Mouse (Mus musculus): Measurements from ENCODE around the gene Rho.

Gene Rho

DNA sequence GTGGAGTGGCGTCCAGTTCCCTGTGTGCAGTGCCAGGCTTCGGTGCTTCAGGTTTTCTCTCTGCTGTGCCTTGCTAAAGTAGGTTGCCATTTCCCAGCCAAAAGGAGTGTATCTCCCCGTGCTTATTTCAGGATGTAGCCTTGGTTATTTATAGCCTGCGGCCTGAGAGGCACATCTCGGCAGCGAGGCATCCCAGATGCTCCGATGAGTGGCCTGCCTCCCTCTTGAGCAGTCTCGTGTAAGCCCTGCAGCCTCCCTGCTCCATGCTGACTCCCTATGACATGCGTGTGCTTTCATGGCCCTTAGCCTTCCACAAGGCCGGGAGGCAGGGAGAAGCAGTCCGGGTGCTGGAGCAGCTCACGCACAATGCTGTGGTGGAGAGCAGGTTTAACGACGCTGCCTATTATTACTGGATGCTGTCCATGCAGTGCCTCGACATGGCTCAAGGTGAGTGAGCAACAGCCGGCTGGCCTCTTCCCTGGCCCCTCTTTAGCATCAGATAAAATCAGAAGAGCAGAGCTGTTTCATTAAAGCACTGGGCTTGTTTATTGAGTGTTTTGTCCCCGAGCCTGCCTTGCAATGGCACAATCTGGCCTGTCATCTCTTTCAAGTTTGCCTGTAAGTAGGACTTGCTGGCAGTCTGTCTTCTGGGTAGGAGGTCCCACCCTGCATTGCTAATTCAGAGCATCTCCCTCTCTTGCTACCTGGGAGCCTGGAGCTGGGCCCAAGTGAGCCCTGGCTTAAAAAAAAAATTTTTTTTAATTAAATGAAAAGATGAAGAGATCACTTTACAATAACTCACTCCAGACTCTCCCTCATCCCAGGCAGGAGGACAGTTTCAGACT lies 15.7 kb upstream of the Rho start:
- no peak for DNase-seq (ENCODE audit: low spot score)

DNA sequence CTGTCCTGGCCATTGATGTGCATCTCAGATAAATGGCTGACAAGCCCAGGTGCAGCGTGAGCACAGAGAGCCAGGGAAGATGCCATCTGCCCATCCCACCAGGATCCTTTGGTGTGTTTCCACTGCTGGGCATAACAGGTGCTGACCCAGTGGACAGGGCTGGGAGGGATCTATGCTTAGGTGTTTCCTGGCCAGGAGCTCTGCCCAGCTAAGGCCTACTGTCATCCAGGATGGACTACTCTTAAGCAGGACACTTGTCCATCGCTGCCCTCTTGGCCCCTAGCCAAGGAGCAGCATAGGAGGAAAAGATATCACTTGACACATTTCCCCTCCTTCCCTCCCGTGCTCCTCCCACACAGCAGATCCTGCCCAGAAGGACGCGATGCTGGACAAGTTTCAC lies 14.9 kb upstream of the Rho start:
- DNase-seq (ENCODE audit: low spot score) = no peak

DNA sequence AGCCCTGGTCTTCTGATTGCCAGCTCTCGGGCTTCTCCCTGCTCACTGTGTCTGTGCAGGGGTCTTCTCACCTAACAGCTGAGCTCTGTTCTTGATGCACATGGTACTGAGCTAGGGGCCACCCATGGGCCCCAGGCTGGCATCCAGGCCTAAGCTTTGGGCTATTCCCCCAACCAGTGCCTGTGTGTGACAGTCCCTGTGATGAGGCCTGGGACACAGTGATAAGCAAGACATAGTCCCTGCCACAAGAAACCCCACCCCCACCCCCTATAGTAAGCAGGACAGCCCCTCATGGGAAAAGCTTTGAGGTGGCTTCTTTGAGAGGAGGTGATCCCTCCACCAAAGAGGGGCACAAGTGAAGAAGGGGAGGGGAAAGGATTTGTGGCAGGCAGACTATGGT lies 12.9 kb upstream of the Rho start:
- no peak for DNase-seq (ENCODE audit: low spot score)

DNA sequence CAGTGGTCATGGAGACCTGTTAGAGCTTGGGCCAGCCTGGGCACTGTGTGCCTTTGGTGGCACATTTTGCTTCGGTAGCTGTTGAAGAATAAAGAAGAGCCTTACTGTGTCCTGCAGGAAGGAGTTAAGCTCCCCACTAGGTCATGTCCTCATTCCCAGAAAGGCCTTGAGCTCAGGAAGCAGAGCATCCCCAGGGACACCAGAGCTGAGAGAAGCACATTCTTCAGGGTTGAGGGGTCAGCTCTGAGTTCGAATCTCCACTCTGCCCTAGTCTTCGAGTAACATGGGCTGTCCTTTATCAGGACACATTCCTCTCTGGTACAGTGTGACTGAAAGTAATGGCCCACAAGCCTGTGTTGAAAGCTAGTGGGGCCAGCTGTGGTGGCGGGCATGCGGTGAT lies 11.7 kb upstream of the Rho start:
- no peak for DNase-seq (ENCODE audit: low spot score)

DNA sequence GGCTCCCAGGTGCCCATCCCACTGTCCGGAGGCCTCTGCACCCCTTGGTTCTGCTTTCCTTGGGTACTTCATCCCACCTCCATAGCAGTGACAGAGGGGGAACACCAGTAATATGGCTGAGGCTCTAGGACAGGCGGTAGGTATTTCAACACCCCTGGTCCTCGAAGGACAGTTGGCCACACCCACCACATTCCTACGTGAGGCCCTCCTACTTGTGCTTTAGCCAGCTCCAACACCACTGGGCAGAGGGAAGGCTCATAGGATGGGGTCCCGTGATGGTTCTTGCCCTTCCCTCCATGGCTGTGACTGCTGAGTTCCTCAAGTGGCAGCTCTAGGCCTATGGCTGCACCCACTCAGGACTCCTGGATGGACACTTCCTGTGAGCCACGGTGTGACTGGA lies 6.7 kb upstream of the Rho start:
- no peak for DNase-seq (ENCODE audit: low spot score)

DNA sequence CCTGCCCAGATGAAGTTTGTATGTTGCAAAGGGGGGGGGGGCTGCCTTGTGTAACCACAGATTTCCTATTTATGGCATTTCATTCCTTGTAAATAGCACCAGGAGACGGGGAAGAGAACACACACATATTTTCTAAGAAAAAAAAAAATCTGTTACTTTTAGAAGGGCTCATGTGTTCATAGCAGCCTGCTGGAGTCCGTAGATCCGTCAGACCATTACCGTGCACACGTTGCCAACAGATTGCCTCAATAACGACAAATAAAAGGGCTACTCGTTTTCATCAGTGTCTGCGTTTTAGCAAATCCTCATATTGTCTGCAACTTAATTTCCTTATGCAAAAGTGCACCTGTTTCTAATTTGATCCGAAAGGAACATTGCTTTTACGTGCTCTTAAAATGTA lies 5.1 kb upstream of the Rho start:
- DNase-seq (ENCODE audit: low spot score) = no peak

DNA sequence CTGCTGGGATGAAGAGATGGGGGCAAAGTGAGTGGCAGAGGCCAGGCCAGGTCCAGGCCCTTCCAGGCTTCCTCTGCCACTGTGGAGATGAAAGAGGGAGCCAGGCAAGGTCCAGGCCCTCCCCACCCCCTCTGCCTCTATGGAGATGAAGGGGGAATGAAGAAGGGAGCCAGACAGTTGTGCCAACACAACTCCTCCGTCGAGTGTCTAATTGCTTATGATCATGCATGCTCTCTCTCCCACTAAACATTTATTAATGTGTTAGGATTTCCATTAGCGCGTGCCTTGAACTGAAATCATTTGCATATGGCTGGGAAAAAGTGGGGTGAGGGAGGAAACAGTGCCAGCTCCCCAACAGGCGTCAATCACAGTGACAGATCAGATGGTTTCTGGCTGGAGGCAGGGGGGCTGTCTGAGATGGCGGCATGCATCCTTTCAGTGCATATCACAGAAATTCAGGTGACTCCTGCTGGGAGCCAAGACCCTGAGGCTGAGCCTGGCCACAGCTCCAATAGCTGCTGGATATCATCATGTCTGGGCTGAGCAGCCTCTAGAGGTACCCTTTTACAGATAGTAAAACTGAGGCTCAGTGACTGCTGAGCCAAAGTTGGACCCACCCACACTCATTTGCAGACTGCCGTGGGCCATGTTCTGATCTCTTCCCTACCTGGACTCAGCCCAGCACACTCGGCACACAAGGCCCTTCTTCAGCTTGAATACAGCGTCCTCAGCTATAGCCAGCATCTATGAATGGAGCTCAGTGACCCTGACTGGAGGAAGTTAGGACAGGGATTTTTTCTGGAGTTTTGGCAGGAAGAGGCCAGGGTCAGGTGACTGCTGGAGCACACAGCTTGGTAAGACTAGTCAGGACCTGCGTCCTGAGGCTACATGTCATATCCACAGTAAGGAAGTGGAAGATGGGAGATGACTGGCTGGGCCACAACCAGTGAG lies 4.0 kb upstream of the Rho start:
- DNase-seq (ENCODE audit: low spot score) = no peak

DNA sequence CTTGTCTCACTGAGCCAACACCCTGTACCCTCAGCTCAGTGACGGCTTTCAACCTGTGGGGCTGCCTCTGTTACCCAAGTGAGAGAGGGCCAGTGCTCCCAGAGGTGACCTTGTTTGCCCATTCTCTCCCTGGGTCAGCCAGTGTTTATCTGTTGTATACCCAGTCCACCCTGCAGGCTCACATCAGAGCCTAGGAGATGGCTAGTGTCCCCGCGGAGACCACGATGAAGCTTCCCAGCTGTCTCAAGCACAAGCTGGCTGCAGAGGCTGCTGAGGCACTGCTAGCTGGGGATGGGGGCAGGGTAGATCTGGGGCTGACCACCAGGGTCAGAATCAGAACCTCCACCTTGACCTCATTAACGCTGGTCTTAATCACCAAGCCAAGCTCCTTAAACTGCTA lies 1.5 kb upstream of the Rho start:
- no peak for DNase-seq (ENCODE audit: low spot score)

DNA sequence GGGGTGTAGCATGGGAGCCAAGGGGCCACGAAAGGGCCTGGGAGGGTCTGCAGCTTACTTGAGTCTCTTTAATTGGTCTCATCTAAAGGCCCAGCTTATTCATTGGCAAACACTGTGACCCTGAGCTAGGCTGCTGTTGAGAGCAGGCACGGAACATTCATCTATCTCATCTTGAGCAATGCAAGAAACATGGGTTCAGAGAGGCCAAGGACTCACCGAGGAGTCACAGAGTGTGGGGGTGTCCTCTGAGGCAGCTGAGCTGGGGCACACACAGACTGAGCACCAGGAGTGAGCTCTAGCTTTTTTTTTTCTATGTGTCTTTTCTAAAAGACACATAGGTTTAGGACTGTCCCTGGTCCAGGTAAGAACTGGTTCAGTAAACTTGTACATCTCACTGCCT lies 843 bp downstream of the Rho start:
- DNase-seq (ENCODE audit: low spot score) = no peak

DNA sequence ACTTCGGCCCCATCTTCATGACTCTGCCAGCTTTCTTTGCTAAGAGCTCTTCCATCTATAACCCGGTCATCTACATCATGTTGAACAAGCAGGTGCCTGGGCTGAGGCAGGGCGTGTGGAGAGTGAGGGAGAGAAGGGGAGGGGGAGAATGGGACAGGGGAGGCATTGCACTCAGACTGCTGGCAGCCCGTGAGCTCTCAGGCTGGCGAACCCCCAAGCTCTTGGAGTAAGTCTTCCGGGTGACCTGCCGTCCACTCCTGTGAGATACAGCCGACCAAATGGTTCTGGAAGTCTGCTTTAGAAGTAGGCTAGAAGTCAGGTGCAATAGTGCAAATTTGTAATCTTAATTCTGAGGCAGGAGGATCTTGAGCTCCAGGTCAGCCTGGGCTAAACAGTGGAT lies 4.0 kb downstream of the Rho start:
- DNase-seq (ENCODE audit: low spot score) = no peak

DNA sequence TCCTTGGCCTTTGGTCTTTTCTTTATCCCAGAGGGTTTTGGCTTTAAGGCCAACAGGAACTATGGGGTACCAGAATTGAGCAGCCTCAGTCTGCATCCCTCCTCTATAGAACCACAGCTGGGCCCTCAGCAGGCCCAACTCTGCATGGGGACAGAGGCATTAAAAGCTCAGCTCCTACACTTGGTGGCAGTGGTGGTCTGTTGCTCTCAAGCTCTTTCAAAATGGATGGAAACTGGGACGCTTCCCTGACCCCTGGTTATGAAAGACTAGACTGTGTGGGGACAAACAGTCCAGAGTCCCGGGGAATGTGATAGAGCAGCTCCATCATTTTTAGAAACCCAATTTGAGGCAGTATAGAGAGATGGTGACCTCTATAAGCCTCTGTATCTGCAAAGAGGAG lies 6.5 kb downstream of the Rho start:
- DNase-seq (ENCODE audit: low spot score) = no peak

DNA sequence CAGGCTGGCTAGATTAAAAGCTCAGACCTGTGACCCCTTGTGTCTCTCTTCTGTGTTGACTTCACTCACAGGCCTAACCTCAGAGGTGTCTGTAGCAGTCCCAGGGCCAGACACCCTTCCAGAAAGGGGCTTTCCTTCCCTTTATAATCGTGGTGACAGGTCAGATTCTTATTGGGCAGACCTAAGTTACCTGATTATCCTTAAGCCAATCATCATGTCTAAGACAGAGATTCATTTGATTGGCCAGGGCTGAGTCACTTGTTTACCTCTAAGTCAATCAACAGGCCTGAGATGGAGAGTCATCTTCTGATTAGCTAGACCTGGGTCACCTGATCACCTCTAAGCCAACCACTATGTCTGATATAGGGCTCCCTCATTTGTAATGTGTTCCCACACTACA lies 7.2 kb downstream of the Rho start:
- DNase-seq (ENCODE audit: low spot score) = no peak

DNA sequence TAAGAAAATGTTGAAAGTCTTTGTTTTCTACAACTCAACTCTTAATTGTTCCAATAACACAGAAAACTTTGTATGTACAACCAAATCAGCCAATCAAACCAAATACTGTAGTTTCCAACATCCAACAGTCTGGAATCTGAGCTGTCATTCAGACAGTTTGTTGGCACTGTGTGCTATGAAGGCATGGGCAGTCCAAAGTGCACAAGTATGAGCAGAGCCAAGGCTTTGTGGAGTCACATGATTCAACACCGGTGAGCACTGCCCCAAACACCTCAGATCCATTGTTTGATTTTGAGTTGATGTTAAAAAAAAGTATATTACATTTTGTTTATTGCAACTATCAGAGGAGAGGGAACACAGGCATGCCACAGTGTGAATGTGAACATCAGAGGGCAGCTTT lies 9.1 kb downstream of the Rho start:
- DNase-seq (ENCODE audit: low spot score) = no peak

DNA sequence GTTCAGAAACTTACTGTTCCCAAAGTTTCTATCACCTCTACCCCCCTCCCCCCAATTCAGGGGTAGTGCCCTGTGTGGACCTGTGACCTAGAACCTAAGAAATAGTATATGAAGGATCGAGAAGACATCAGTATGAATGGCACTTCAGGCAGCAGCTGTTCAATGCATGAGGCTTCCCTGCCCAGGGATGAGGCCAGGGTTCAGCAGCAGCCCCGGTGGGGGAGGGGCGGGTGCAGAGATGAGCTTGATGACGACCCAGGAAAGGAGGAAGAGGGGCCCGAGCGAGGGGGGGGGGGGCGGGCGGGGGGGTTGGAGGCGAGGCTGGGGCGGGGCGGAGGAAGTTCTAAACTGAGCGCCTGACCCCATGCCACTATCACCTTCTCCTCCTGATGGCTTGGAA lies 9.6 kb downstream of the Rho start:
- DNase-seq (ENCODE audit: low spot score) = no peak

DNA sequence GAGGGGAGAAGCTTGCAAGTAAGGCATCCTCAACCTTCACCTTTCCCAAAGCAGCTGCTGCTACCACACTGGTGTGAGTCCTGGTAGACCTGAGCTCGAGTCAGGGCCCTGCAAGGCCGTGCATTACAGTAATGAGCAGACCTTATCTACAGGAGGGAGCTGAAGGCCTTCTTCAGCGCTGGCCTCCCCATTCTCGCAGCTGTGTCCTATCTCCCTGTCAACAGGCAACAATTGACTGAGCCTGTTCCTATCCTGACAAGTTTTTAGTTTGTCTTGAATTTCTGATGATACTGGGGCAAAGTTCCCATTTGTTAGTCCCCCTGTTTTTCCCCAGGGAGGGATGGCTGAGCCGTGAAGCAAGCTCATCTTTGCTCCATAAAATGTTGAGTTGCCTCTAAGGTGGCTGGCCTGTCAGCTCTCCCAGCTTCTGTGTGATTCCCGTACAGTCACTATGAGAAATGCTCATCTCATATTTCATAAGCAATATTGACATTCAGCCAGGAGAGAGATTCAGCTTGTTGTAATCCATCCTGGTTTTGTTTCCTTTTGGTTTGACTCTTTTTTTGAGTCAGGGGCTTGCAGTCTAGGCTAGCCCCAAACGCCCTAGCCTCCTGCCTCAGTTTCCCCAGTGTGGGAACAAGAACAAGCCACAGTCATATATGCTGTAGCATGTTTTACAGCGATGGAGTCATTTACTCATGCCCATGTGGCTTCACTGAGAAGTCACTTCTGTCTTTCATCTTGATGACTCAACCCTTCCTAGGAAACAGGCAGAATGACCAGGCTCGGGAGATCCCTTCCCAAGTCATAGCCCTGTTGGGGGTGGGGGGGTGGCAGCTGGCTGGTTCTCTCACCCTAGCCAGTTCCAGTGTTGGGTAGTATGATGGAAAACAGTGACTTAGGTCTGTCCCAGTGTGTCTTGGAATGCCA lies 12.2 kb downstream of the Rho start:
- DNase-seq (ENCODE audit: low spot score) = no peak

DNA sequence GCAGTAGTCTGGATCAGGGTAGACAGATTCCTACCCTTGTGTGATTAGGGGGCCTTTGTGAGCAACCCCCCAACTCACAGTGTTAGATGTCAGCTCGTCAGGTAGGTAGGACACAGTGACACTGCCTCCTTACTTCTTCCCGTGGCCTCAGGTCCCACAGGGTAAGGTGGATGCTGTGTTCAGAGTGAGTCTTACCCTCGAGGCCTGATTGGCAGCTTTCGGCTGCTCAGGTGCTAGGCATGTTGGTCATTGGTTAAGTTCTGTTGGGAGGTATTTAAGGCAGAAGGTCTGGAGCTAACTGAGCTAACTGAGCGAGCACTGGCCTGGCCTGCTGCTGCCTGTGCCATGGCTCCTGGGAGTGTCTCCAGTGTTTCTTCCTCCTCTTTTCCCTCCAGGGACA lies 13.1 kb downstream of the Rho start, which contains the start of gene H1foo:
Gene H1foo (plus strand): TSS at position 301 of the 400 bp plus-strand sequence.
- DNase-seq (ENCODE audit: low spot score) = no peak

DNA sequence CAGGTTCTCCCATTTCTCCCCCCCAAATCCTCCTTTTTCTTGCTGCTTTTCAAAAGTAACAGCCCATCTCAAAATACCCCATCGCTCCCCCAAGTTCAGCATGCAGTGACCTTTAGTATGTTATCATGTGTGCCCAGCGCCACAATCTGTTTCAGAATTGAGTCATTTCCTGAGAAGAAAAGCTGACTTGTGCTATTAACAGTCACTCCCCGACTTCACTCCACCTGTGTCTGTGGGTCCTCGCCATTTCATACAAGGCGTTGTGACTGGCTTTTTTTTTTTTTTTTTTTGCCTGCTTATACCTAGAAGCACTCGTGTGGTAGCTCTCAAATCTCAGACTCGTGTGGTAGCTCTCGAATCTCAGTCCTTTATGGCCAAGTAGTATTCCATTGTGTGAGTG lies 14.1 kb downstream of the Rho start:
- DNase-seq (ENCODE audit: low spot score) = no peak

DNA sequence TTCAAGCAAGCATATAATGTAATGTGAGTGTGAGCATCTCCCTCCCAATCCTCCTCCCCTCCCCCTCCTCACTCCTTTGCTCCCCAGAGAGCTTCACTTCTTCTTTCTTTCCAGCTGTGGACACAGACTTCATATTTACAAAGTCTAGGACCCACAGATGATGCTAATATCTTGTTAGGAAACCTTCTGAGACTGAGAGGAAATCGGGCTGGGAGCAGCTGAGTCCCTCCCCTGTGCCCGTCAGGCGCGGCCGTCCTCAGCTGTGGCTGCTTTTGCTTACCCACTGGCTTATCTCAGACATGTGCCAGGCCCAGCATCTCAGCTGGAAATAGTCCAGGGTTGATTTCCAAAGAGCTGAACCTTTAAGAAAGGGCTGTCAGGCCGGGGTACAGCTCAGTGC lies 14.8 kb downstream of the Rho start:
- no peak for DNase-seq (ENCODE audit: low spot score)

DNA sequence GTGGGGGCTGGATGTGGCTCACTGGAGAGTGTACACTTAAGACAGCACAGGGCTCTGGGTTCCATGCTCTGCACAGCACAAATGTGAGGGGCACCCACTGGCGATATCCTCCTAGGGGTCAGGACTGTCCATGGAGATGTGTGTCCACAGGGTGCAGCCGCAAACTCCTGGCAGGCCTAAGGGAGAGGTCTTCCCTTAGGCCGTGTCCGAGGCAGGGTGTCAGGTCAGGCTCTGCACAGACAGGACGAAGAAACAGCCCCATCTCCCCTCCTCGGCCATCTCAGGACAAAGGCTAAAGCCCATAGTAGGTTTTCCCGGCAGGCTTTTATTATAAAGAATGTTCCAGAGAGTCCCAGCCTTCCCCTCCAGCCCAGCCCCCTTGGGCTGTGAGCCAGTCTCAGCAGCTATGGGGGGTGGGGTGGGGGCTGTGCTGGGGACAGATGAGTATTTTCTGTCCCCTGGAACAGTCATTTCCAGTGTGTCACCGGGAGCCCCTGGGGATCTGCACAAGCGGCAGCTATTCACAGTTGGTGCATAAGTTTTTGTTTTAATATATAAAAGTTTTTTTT lies 23.0 kb downstream of the Rho start:
- DNase-seq (ENCODE audit: low spot score) = no peak

DNA sequence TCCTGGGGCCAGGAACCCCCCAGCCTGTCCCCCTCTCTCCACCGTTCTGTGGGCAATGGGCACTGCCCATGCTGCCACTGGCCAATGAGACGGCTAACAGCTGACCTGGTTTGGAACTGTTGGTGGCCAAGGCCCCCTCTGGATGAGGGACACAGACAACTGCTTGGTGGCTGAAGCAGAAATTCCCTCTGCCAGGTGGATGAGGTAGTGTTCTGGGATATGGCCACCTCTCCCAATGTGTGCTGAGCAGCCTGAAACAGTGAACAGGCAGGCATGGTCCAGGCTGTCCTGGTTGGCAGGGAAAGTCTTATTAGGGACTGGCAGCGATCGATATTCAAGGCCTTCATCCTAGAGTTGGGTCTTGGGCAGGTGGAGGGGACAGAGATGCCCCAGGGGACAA lies 23.6 kb downstream of the Rho start:
- no peak for DNase-seq (ENCODE audit: low spot score)

DNA sequence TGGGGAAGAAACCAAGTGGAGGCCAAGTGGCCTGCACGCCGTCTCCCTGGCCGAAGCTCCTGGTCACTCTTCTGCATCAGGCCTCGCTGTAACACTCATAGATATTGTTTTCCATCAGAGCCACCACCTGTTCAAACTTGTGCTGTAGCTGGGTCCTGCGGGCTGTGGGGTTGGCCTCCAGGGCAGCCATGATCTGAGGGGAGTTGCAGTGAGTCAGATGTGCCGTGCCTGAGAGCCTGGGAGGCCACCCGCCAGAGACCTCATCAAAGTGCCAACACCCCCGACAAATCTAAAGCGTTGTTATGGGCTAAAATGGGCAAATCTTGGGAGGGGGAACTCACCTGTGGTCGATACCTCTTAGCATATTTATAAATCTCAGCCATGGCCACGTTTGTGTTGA lies 24.1 kb downstream of the Rho start:
- DNase-seq (ENCODE audit: low spot score) = no peak

DNA sequence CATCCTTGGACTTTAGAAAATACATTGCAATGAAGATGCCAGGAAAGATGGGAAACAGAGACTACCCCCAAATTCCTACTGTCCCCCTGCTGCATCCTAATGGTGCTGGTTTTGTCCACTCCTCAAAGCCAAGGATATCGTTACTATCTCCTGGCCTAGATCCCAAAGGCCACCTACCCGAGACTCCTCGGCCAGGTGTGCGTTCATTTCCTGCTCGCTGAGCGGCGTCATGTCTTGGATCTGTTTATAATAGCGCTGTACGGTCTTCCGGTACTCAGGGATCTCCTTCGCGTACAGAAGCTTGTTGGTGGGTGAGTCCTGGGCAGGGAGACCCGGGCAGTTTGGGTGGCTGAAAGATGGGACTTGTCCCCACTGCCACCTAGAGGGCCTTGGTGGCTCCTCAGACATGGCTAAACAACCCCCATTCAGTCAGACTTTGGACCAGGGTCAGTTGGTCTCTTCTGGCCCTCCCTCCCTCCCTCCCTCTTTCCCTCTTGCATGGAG lies 24.9 kb downstream of the Rho start:
- DNase-seq (ENCODE audit: low spot score) = no peak
